Mouse (Mus musculus) urinary bladder, adult 2 months (tissue): Measurements from ENCODE around the gene Prpf40a. TPM values are rescaled to one million over a fixed set of nuclear protein-coding genes. Genes with fewer than 3 reads are reported as not detected.

Source experiments
- DNase-seq: peaks from one replicate; pipeline ENCODE4 v3.0.0; 2022; ENCODE audit warnings: low spot score
- polyA plus RNA-seq: library from polyadenylated mRNA; depleted of rRNA; stranded (reverse); fragments of >200 nt; gene quantifications from 2 replicates; pipeline ENCODE4 v1.2.3, GENCODE M21; 2012; rRNA removed

The Prpf40a gene
- polyA plus RNA-seq, result 20.3 and 24.2 TPM in 2 replicates

DNA sequence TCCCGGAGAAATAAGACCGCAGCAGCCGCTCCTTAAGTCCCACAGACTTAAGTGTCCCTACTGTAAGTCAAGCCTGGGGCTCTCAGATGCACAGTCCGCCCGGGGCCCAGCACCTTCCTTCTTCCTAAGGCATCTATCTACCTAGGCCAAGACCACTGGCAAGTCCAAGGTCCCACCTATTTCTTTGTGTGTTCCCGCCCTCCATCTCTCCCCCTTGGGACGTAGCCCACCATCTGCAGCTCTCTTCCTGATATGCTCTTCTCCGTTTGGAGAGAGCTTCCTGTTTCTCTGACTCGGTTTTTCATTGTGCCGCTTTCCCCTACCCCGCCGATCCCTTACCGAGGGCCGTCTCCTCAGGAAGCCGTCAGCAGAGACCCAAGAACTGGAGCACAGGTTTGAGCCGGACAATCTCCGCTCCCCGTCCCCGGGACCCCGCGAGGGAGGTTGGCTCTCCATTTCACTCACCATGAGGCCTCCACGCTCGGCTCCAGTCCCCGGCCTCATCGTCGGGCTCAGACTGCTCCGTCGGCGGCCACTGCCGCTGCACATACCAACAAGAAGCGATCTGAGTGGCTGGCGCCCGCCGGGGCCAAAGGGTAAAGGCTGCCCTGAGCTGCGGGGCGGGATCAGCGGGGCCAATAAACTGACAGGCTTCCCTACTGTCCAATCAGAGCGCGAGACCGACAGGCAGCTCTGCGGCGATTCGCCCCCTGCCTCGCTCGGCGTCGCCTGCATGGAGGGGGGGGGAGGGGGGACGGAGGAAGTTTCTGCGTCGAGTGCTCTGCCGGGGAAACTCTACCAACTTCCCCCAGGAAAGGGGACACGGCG, at the start of gene Prpf40a:
Gene Prpf40a (minus strand): TSS at position 601 of the 828 bp plus-strand sequence.
- peak; percentile 100 for DNase-seq

DNA sequence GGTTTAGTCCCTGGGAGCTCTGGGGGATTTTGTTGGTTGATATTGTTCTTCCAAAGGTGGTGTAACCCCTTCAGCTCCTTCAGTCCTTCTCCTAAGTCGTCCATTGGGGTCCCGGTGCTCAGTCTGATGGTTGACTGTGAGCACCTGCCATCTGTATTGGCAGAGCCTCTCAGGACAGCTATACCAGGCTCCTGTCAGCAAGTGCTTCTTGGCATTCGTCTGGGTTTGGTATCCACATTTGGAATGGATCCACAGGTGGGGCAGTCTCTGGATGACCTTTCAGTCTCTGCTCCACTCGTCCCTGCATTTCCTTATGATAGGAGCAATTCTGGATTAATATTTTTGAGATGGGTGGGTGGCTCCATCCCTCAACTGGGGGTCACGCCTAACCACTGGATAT, 31.2 kb upstream of the Prpf40a start:
- DNase-seq, result no peak

DNA sequence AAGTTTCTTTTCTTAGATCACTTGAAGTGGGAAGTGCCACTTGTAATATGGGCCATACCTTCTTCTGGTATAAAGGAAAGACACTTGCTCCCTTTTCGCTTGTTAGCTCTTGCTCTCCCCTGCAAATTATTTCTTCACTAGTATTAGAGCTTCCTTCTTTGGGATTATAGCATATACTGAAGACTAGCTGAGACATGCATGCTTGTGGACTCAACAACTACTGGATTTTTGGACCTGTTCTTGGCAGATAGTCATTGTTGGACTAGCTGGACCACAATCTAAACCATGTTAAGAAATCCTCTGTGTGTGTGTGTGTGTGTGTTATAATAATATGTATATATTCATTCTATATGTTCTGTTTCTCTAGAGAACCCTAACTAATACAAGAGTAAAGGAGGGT, 22.4 kb upstream of the Prpf40a start:
- no peak for DNase-seq

DNA sequence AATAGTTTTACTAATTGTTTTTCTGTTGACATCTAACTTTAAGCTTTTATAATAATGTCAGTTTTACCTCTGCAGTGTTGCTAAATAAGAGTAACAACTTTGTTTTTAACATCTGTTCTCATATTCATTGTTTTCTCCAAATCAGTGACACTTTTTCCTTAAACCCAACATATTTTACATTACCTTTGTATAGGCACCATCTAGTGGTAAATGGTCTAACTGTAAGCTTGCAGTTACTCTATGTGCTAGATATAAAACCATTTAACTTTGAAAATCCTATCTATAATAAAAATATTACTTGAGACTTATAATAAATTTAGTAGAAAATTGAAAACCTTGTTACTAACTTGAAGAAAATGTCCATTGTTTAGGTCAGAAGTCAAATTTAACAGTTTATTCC, 15.7 kb upstream of the Prpf40a start:
- DNase-seq, result no peak

DNA sequence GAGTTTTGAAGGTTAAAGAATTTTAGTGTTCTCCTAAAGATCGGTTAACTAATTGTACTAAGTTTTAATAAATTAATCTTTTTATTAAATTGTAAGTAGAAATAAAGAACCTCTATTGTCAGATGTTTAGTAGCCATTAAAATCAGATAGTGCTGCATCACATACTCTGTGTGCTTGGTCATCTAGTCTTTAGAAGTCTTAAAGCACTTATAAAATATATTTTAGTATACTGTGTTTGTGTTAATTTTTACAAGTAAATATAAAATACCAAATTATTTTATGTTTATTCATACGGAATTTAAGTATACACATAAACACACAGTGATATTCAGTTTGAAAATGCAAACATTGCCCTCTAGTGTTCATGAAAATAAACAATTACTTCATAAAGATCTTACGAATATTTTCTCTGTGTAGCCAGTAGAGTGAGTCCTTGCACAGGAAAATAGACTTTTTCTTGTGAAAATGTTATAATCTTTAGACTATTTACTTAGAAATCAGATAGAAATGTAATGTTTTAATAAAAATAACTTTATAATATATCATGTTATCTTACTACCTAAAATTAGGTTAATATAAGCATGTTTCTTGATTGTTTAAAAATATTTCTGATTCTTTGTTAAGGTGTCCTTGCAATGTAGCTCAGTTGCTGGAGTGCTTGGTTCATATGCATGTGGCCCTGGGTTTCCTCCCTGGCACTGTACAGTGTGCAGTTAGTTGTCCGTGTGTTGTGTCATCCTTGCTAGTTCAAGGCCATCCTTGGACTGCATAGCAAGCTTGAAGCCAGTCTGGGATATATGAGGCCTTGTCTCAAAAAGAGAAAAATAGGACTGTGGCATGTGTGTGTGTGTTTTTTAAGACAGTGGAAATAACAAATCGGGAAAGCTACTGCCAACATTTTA, 13.5 kb upstream of the Prpf40a start:
- no peak for DNase-seq

DNA sequence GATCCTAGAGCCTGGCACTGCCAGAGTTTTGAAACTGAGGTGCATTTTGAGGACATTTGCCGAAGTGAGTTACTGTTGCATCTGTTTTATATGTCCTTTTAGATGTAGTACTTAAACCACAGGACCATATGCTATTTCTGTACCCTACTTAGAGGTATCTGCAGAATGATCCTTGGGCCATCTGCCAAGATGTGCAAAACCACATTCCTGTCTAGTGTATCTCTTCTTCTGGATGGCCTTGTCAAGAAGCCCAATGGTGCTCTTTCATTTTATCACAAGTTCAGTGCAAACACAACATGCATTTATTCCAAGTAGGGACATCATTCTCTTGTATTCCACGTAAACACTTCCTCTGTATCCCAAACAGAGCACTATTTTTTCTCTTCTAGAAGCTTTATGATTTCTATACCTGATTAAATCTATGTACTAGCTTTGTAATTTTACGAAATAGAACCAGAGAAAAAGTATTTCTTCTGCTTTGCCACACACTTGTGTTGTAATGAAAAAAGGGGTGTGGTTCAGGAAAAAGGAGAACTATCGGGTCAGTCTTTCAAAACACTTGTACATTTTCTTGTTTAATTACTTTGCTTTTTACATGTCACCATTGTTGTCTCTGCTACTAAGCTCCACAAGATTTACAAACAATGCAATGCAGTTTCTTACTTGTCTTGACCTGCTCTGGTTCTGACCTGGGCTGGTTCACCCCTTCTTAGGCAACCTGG, 9.2 kb upstream of the Prpf40a start:
- no peak for DNase-seq

DNA sequence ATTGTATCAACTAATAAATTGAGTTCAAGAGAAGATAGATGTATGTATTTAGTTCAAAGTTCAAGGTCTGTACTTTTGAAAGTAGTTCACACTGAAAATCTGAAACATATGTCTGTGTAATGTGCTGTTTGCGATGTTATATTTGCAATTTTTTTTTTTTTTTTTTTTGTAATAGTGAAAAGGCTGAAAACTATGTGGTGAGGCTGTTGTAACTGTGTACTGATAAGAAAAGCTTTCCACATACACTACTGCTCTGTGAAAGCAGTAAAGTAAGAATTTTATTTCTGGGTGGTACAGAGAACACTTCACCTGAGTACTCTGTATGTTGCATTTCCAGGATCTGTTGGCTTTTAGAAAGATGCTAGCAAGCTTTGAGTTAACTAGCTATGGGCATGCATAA, 8.1 kb upstream of the Prpf40a start:
- DNase-seq, result no peak

DNA sequence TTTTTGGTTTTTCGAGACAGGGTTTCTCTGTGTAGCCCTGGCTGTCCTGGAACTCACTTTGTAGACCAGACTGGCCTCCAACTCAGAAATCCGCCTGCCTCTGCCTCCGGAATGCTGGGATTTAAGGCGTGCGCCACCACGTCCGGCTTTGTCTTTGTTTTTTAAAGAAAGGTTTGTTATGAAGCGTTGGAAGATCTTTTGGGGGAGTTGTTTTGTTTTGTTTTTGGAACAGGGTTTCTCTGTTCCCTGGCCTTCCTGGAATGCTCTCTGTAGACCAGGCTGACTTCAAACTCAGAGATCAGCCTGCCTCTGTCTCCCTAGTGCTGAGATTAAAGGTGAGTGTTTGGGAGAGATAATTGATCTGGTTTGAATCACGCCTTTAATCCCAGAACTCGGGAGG, 5.3 kb upstream of the Prpf40a start:
- no peak for DNase-seq

DNA sequence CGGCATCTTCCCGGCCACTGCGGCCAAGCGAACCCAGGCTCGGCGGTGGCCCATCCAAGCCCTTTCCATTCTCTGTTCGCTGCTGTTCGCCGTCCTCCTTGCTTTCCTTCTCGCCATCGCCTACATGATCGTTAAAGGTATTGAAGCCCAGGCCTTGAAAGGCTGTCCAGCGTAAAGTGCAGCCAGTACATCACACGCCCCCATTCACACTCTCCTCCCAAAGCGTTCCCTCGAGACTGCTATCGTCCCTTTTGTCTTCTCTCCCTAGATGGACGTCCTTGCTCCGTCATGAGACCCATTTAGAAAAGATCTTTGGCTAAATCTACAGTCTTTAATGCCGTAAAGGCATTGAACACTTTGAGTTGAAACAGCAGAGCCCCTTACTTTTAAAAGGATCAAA, 1.3 kb upstream of the Prpf40a start:
- no peak for DNase-seq

DNA sequence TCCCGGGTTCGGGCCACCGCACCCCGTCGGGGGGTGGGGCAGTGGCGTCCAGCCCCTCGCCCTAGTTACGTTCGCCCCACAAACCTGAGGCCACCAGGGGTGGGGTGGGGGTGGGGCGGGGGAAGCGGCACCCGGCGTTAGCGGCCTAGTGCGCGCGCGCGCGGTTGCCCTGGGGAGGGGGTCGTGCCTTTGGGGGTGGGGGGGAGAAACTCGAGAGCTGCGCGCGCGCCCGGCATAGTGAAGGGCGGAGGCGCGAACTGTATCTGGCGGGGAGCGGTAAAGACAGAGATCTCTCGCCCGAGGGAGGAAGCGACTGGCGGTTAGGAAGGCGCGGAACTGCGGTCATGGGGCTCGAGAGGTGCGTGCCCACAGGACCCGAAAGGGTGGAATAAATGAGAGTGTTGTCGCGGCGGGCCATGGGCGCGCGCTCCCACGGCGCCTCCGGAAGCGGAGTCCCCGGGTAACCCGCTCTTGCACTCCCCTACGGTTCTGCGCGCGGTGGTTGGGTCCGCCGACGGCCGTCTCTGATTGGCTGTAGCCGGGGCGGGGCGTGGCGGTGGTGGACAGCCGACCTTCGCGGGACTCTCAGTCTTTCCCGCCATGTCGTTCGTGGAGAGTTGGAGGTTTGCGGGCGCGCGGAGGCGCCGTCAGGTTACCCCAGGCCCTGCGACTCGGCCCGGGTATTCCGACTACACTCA, 588 bp upstream of the Prpf40a start, which contains the start of gene Arl6ip6:
Gene Arl6ip6 (plus strand): TSS at position 204 of the 698 bp plus-strand sequence.
- DNase-seq, result peak; percentile 98

DNA sequence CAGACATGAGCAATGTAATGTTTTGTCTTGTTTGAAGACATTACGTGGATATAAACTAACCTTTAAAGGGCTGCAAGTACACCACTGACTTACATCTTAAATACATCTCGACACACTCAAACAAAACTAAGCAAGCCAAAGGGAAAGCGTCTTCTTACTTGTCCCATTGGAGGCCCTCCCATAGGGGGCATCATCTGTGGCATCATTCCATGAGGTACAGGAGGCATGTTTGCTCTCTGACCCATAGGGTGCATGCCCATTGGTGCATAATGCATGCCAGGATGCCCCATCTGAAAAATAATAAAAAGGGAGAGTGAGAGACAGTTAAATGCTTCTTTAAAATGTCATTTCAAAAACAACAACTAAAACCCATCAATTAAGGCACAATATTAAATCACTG, 1.3 kb downstream of the Prpf40a start:
- DNase-seq, result no peak

DNA sequence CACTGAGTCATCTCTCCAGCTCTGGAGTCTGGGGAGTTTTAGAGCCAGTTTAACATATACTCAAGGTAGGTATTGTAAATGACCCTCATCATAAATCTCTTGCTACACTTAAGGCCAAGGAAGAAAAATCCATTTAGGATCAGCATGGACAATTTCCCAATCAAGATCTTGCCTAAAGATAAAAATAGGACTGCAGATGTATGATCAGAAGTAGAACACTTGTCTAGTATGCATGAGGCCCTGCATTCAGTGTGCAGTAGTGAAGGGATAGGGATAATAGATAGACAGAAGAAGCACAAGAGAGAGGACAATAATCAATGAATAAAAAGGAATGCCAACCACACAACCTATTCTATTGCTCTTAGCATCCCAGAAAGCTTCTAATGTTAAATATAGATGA, 11.2 kb downstream of the Prpf40a start:
- DNase-seq, result no peak

DNA sequence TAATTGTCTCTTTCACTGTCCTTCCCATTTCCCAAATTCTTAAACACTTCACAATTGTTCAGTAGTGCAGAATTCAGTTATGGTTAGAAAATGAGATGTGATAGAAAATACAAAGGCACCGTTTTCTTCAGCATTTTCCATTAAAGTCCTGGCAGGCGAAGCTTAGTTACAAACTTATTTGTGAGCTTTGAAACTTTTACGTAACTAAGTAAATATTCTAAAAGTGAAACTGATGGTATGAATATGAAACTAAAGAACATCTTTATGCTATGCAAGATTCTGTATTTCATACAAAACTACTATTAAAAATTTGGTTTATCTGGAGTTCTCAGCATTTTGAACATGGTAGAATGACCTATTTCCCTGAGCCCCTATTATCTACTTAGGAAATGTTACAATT, 12.1 kb downstream of the Prpf40a start:
- no peak for DNase-seq

DNA sequence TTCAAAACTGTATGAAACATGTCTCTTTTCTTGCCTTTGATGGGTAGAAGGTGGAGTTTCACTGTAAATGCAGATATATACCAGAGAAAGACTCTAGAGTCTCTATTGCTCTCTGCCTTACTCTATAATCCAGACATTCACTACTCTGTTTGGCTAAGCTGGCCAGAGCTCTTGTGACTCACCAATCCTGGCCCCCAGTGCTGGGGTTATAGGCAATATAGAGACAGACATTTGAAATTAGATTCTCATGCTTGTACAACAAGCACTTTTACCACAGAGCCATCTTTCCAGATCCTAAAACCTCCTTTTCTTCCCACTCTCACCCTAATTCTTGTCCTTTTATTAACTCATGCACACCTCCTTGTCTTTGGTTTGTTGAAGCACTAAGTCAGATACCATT, 17.1 kb downstream of the Prpf40a start:
- no peak for DNase-seq

DNA sequence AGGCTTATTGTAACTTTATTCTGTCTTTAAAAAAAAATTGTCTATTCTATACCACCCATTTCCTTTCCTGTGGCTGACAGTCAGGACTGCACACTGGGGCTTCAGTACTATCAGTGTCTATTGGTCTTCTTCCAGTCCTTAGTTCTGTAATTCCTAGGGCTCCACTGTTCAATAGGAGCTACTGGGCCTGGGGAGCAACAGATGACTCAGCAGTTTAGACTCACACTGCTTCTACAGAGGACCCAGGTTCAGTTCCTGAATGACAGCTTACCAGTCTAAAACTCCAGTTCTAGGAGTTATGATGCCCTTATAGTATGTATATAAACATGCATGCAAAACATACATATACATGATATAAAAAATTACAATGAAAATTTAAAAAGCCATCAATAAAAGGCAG, 44.2 kb downstream of the Prpf40a start:
- no peak for DNase-seq

DNA sequence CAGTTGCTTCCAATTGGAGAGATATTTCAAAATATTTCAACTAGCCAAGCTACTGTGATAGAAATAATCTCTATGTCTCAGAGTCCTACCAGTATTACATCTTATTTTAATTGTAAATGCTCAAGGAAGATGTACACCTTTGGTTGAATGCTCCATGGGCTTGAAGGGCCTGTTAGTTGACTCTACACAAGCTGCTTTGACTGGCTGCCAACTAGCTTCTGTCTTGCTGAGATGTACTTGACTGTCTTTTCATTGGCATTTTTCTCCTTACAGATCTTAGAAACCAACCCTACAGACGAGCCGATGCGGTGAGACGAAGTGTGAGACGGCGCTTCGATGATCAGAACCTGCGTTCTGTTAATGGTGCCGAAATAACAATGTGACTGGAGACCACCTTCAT, 59.5 kb downstream of the Prpf40a start:
- DNase-seq, result no peak

DNA sequence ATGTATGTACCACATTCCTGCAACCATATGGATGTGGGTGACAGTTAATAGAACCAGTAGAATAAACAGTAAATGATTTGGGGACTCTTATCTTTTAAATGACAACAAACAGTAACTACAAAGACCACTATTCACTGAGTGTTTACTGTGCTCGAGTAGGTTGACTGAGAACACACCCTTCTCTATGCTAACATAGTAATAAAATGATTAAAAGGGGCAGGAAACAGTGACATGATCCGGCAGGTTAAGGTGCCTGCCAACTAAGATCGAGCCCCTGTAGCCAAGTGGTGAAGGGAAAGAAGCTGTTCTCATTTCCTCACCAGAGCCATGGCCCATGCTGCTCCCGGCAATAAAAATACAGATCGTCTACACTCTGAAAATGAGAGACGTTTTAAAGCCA, 62.0 kb downstream of the Prpf40a start:
- DNase-seq, result no peak

DNA sequence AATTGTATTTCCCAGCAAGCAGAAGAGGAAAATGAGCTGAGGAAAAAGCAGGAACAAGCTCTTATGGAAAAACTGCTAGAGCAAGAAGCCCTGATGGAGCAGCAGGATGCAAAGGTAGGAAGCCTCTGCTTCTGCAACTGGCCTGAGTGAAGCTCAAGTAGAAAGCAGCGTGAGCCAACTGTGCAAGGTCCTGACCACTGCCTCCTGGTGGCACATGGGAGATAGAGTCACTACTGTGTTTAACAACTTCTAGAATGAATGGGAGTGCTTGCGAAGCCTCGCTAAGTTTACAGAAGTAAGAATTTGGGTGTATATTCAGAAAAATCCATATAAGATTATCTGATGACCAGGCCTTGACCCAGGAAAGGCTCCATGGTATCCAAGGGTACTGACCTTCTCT, 65.1 kb downstream of the Prpf40a start:
- DNase-seq, result no peak

DNA sequence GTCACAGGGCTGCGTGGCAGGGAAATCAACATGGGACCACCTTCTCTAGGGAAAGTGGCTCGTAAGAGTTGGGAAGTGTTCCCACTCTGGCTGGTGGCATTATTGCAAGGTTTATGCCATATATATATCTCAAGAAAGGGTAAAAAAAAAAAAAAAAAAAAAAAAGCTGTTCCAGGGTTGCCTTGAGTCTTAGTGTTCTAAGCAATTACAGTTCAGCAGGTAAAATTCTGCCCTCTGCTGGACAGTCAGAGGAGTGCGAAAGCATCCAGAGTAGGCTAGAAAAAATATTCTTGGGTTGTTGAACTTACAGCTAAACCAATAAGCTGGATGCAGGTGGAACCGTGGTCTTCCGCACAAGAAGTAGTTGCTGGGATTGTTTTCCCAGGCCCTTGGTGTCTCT, 69.3 kb downstream of the Prpf40a start:
- DNase-seq, result no peak

DNA sequence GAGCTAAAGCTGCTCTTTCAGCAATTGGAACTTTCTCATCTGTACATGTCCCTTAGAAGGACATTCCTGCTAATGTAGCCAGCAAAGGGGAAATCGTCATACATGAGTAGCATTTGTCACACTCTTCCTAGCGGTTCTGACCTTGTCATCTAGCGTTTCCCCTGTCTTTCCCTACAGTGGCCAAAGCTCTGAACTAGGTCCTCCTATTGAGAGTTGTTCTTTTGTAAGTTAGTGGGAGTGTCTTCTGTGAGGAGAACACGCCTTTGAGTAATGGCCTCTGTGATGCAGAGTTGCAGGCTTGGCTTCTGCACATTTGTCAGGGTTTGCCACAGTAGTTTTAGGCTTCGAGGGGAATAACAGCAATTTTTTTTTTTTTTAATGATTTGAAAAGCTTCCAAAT, 82.5 kb downstream of the Prpf40a start:
- no peak for DNase-seq

DNA sequence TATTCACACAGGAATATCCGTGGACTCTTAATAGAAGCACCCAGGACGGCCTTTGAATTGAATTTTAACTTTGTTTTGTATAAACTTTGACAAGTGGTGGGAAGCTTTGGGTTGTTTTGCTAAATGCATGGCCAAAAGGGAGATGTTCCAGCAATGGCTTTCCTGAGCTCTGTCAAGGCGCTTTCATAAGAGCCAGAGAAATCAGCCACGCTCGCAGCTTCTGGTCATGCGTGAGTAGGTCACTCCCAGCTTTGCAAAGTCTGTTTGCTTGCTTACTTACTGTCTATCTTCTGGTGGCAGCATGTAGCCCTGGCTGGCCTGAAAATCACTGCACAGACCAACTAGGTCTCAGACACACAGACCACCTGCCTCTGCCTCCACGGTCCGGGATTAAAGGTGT, 84.6 kb downstream of the Prpf40a start:
- DNase-seq, result no peak

DNA sequence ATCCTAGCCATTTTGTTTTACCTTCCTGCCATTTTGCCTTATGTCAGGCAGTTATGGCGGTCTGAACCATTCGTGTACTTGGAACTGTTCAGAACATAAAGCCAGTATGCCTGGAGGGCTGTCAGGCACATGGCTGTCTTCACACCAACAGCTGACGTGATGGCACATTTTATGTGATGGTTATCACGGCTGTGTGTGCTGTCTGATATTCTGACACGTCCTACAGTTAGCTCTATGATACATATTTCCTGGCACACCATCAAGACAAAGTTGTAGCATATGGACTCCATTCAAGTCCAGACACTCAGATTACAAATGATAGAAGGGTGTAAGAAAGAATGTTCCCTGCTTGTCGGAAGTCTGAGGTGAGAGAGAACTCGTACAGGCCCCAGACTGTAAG, 85.0 kb downstream of the Prpf40a start:
- no peak for DNase-seq
